Mouse (Mus musculus): ENCODE data around the gene Cpne6.

- no peak for TF ChIP-seq POLR2A (IDR thresholded peaks at IDR 0.05; ENCODE audit: control insufficient read depth, low read depth, low read length)
- no peak for TF ChIP-seq CTCF (IDR thresholded peaks at IDR 0.05; ENCODE audit: control insufficient read depth, insufficient read depth, insufficient replicate concordance, low read depth, low read length)
These were observed 32.4 kb upstream of the Cpne6 start for GRCm38 (mm10) chr14:55477829-55478228.
